Mouse (Mus musculus): ENCODE measurements at regions not wholly inside any gene's neighbourhood (a gene's known extent, or its start where the extent isn't known, plus 50 kb on each side); places are given as distances from the start of the nearest gene placed in this dataset.

- no peak for TF ChIP-seq CTCF (IDR thresholded peaks at IDR 0.05)
- no peak for TF ChIP-seq POLR2A (IDR thresholded peaks at IDR 0.05; ENCODE audit: insufficient read depth, low read depth, low read length)
- TF ChIP-seq EP300 (IDR thresholded peaks at IDR 0.05; ENCODE audit: insufficient read depth, low read depth, low read length): no peak
- WGBS: 78% methylated on average over 7 of the region's 7 CpGs
- H3K9ac ChIP-seq (ENCODE audit: low read depth, low read length): no peak overlapping the region
- no peaks in the 10 kb centered on the region for H3K79me2 ChIP-seq (replicated peaks; ENCODE audit: control insufficient read depth, insufficient read depth, low read length)
- no peaks in the 10 kb centered on the region for H3K36me3 ChIP-seq (ENCODE audit: control insufficient read depth, insufficient read depth, low read length)
- DNase-seq: no peak
- intact Hi-C loops (cut with DNase I): no loop called here
- H3K27me3 ChIP-seq (ENCODE audit: control insufficient read depth, insufficient read depth, low read length): no peaks in the 10 kb centered on the region
- H3K4me1 ChIP-seq (ENCODE audit: control insufficient read depth, insufficient read depth, low read length): no peaks in the 10 kb centered on the region
- H3K4me3 ChIP-seq: no peak overlapping the region
- H3K27ac ChIP-seq: no peak overlapping the region
Measured at GRCm38 (mm10) chr10:37694041-37694690, 555.4 kb upstream of the Marcks start.

- TF ChIP-seq CTCF (IDR thresholded peaks at IDR 0.05) (no peak), EP300 (IDR thresholded peaks at IDR 0.05; ENCODE audit: insufficient read depth, low read depth, low read length) (no peak), POLR2A (IDR thresholded peaks at IDR 0.05; ENCODE audit: insufficient read depth, low read depth, low read length) (no peak)
- DNase-seq: no peak
- Histone ChIP-seq H3K4me1 (ENCODE audit: control insufficient read depth, insufficient read depth, low read length) (no peaks in the 10 kb centered on the region), H3K4me3 (no peak overlapping the region), H3K27ac (no peak overlapping the region), H3K79me2 (replicated peaks; ENCODE audit: control insufficient read depth, insufficient read depth, low read length) (no peaks in the 10 kb centered on the region), H3K36me3 (ENCODE audit: control insufficient read depth, insufficient read depth, low read length) (no peaks in the 10 kb centered on the region), H3K27me3 (ENCODE audit: control insufficient read depth, insufficient read depth, low read length) (no peaks in the 10 kb centered on the region), H3K9ac (ENCODE audit: low read depth, low read length) (no peak overlapping the region)
- intact Hi-C loops (cut with DNase I): no loop called here
Measured at GRCm38 (mm10) chr10:37692851-37693250, 554.1 kb upstream of the Marcks start.

- H3K9ac ChIP-seq (ENCODE audit: low read depth, low read length): no peak overlapping the region
- no peaks in the 10 kb centered on the region for H3K4me1 ChIP-seq (ENCODE audit: control insufficient read depth, insufficient read depth, low read length)
- no peak overlapping the region for H3K4me3 ChIP-seq
- intact Hi-C loops (cut with DNase I): no loop called here
- no peaks in the 10 kb centered on the region for H3K36me3 ChIP-seq (ENCODE audit: control insufficient read depth, insufficient read depth, low read length)
- no peaks in the 10 kb centered on the region for H3K79me2 ChIP-seq (replicated peaks; ENCODE audit: control insufficient read depth, insufficient read depth, low read length)
- no peak for DNase-seq
- H3K27me3 ChIP-seq (ENCODE audit: control insufficient read depth, insufficient read depth, low read length): no peaks in the 10 kb centered on the region
- 69% methylated on average over 2 of the region's 2 CpGs for WGBS
- no peak overlapping the region for H3K27ac ChIP-seq
- TF ChIP-seq POLR2A (IDR thresholded peaks at IDR 0.05; ENCODE audit: insufficient read depth, low read depth, low read length) (no peak), EP300 (IDR thresholded peaks at IDR 0.05; ENCODE audit: insufficient read depth, low read depth, low read length) (no peak), CTCF (IDR thresholded peaks at IDR 0.05) (no peak)
Measured at GRCm38 (mm10) chr10:37691939-37692338, 553.2 kb upstream of the Marcks start.

- intact Hi-C loops (cut with DNase I): no loop called here
- DNase-seq: peak in 1 of 2 experiments; percentile 18
- Histone ChIP-seq H3K79me2 (replicated peaks; ENCODE audit: control insufficient read depth, insufficient read depth, low read length) (no peaks in the 10 kb centered on the region), H3K9ac (ENCODE audit: low read depth, low read length) (no peak overlapping the region), H3K27ac (no peak overlapping the region), H3K4me1 (ENCODE audit: control insufficient read depth, insufficient read depth, low read length) (no peaks in the 10 kb centered on the region), H3K27me3 (ENCODE audit: control insufficient read depth, insufficient read depth, low read length) (no peaks in the 10 kb centered on the region), H3K36me3 (ENCODE audit: control insufficient read depth, insufficient read depth, low read length) (no peaks in the 10 kb centered on the region), H3K4me3 (no peak overlapping the region)
- TF ChIP-seq EP300 (IDR thresholded peaks at IDR 0.05; ENCODE audit: insufficient read depth, low read depth, low read length): no peak
- no peak for TF ChIP-seq POLR2A (IDR thresholded peaks at IDR 0.05; ENCODE audit: insufficient read depth, low read depth, low read length)
Measured at GRCm38 (mm10) chr10:37683101-37683500, 544.4 kb upstream of the Marcks start.

- Histone ChIP-seq H3K4me1 (ENCODE audit: control insufficient read depth, insufficient read depth, low read length) (no peaks in the 10 kb centered on the region), H3K9ac (ENCODE audit: low read depth, low read length) (no peak overlapping the region), H3K36me3 (ENCODE audit: control insufficient read depth, insufficient read depth, low read length) (no peaks in the 10 kb centered on the region), H3K27ac (no peak overlapping the region), H3K4me3 (no peak overlapping the region), H3K27me3 (ENCODE audit: control insufficient read depth, insufficient read depth, low read length) (no peaks in the 10 kb centered on the region), H3K79me2 (replicated peaks; ENCODE audit: control insufficient read depth, insufficient read depth, low read length) (no peaks in the 10 kb centered on the region)
- intact Hi-C loops (cut with DNase I): no loop called here
- DNase-seq: no peak
- no peak for TF ChIP-seq EP300 (IDR thresholded peaks at IDR 0.05; ENCODE audit: insufficient read depth, low read depth, low read length)
Measured at GRCm38 (mm10) chr10:37680601-37681000, 541.9 kb upstream of the Marcks start.

- Histone ChIP-seq H3K27ac (no peak overlapping the region), H3K36me3 (ENCODE audit: control insufficient read depth, insufficient read depth, low read length) (no peaks in the 10 kb centered on the region), H3K4me3 (no peak overlapping the region), H3K4me1 (ENCODE audit: control insufficient read depth, insufficient read depth, low read length) (no peaks in the 10 kb centered on the region), H3K27me3 (ENCODE audit: control insufficient read depth, insufficient read depth, low read length) (no peaks in the 10 kb centered on the region), H3K79me2 (replicated peaks; ENCODE audit: control insufficient read depth, insufficient read depth, low read length) (no peaks in the 10 kb centered on the region), H3K9ac (ENCODE audit: low read depth, low read length) (no peak overlapping the region)
- WGBS: 66% methylated on average over 1 of the region's 1 CpGs
- intact Hi-C loops (cut with DNase I): no loop called here
- TF ChIP-seq POLR2A (IDR thresholded peaks at IDR 0.05; ENCODE audit: insufficient read depth, low read depth, low read length): no peak
- no peak for TF ChIP-seq EP300 (IDR thresholded peaks at IDR 0.05; ENCODE audit: insufficient read depth, low read depth, low read length)
- no peak for TF ChIP-seq CTCF (IDR thresholded peaks at IDR 0.05)
- DNase-seq: no peak
Measured at GRCm38 (mm10) chr10:37677826-37678225, 539.1 kb upstream of the Marcks start.
